Mouse (Mus musculus): ENCODE measurements around the gene Gucy2g. TPM values are rescaled to one million over a fixed set of nuclear protein-coding genes. Genes with fewer than 3 reads are reported as not detected.

The Gucy2g gene
- 4.2 TPM for polyA plus RNA-seq (2014; fragmentation: Illumina TruSeq; extraction: RNeasy Lipid Tissue Mini Kit (QIAGEN cat#74804); ENCODE audit: low read depth, low replicate concordance)

DNA sequence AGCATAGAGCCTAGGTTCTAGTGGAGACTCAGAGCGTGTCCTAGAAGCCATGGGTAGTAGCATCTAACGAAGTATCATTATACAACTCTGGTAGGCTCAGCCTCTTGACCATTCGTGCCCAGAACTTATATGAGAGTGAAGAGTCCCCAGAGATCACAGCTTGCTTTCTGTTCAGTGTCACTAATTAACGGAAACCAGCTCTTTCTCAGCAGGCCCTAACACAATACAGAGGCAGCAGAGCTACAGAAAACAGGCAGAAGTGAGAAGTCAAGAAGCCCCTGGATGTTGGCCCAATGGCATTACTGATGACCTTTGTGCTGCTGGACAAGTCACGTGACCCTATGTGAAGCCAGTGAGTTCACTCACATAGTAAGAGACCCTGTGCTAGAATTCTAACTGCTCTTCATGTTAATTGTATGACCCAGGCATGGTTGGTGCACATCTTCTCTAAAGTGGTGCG, at the start of gene Gucy2g:
Gucy2g (minus strand) TSS at position 51 of the 460 bp plus-strand sequence.

DNA sequence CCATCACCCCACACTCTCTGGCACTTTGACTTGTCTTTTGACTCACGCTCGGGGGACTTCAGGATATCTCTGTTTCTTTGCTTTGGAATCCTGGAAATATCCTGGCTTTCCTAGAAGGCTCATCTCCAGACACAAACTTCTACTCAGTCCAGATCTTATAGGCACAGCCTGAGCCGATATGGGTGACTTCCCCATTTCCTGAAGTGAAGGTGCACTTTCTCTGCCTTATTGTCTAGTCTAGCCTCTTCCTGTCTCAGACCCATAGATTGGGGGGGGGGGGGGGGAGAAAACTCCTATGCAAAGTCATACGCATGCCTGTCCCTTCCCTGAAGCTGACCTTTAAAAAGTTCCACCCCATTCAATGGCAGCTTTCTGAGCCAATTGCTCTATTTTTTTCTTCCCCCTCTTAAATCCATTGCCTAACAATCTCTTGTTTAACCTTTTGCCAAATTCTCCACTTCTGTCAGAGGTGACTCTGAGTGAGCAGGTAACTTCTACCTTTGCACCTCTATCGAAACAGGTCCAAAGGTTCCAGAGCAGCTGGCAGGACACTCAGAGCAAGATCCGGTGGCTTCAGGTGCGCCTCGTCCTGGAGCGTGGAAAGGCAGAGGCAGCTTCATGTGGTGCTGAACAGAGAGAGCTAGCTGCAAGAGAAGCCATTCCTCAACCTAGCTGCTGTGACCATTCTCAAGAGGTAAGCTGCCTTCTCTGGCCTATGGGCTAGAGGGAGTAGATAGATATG, 10.5 kb upstream of the Gucy2g start, which contains the start of gene Acsl5:
Acsl5 (plus strand) TSS at position 556 of the 742 bp plus-strand sequence.

DNA sequence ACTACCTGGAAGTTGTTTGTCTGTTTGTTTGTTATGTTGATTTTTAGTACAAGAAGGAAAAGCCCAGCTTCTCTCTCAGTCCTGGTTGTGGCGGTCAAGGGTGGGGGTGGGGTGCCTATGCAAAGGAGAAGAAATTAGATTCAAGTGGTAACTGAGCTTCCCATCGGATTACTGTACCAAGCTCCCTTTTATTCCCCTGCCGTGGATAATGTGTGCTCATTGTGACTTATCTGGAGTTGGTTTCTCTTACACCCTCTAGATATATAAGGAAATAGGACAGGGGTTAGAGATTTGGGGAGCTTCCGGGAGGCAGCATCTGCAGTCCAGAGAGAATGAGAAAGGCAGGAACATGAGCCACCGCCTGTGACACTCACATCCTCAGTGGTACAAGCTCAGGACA, 60.6 kb downstream of the Gucy2g start, which contains the start of gene Tectb:
Tectb (plus strand) TSS at position 301 of the 400 bp plus-strand sequence.

Other genes starting within 250 kb of the Gucy2g start
- 70.4 TPM for gene Gpam, start 114.0 kb downstream of the Gucy2g start, polyA plus RNA-seq (2014; fragmentation: Illumina TruSeq; extraction: RNeasy Lipid Tissue Mini Kit (QIAGEN cat#74804); ENCODE audit: low read depth, low replicate concordance)
- gene Tectb, start 60.5 kb downstream of the Gucy2g start, polyA plus RNA-seq (2014; fragmentation: Illumina TruSeq; extraction: RNeasy Lipid Tissue Mini Kit (QIAGEN cat#74804); ENCODE audit: low read depth, low replicate concordance), result 0.87 TPM
- 29.8 TPM for gene Acsl5, start 10.7 kb upstream of the Gucy2g start, polyA plus RNA-seq (2014; fragmentation: Illumina TruSeq; extraction: RNeasy Lipid Tissue Mini Kit (QIAGEN cat#74804); ENCODE audit: low read depth, low replicate concordance)
- 42.2 TPM for gene Zdhhc6, start 74.8 kb upstream of the Gucy2g start, polyA plus RNA-seq (2014; fragmentation: Illumina TruSeq; extraction: RNeasy Lipid Tissue Mini Kit (QIAGEN cat#74804); ENCODE audit: low read depth, low replicate concordance)
- 24.2 TPM for gene Vti1a, start 75.1 kb upstream of the Gucy2g start, polyA plus RNA-seq (2014; fragmentation: Illumina TruSeq; extraction: RNeasy Lipid Tissue Mini Kit (QIAGEN cat#74804); ENCODE audit: low read depth, low replicate concordance)